Mouse (Mus musculus): ENCODE measurements around the gene Cacng7.
"Not testable (repeated sequence)": the region's sequence is repeated elsewhere in the genome, so short reads cannot be mapped to it uniquely, and the experiment has no call there.

The Cacng7 gene

DNA sequence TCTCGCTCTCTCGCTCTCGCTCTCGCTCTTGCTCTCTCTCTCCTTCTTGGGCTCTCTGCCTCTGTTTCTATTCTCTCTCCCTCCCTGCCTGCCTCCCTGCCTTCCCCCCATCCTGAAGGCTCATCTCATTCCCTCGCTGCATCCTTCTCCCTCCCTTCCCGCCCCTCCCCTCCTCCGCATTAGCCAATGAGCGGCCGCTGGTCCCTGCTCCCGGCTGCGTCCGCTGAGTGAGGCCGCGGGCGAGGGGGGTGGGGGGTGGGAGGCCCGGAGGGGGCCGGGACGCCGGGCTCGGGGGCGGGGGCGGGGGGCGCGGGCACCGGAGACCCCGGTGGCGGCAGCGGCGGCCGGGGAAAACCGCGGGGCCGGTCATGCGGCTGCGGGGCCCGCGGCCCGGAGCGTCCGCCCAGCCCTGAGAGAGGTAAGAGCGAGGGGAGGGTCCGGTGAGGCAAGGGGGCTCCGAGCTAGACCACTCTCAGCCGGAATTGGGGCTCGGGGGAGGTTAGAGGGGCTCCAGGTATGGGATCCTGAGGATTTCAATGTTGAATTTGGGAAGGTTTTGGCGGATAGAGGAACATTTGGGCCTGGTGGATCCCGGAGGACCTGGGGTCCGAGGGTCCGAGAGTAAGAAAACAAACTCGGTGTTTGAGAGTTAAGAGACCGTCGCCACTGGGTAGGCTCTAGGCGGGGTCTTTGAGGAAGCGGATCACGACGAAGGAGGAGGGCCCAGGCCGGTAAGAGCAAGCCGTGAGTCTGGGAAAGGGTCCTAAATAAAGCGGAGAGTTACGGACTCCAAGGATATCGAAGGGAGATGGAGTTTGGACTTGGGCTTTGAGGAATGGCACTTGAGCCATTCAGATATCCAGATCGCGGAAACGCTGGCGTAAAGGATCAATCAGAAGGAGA is at the start of gene Cacng7:
Gene Cacng7 (plus strand): TSS at position 337 of the 903 bp plus-strand sequence.
- no peak for DNase-seq (ENCODE audit: extremely low read depth, low read depth)

- DNase-seq (ENCODE audit: extremely low read depth, low read depth), result peak; percentile 67
These were observed 49.5 kb upstream of the Cacng7 start for GRCm38 (mm10) chr7:3283081-3283875.

DNA sequence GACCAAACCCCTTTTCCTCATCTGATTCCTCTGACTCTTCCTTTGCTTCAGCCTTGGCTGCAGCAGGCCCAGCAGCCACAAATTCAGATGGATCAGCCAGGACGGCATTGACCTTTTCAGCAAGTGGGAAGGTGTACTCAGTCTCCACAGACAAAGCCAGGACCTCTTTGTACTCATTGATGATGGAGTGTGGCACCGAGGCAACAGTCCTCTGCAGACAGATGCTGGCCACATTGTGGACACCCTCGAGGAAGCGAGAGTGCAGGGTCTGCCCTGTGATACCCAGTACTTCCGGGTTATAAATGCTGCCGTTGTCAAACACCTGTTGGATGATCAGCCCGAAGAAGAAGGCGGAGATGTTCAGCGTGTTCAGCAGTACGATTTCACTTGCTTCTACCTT is 48.2 kb upstream of the Cacng7 start:
- no peak for DNase-seq (ENCODE audit: extremely low read depth, low read depth)

DNA sequence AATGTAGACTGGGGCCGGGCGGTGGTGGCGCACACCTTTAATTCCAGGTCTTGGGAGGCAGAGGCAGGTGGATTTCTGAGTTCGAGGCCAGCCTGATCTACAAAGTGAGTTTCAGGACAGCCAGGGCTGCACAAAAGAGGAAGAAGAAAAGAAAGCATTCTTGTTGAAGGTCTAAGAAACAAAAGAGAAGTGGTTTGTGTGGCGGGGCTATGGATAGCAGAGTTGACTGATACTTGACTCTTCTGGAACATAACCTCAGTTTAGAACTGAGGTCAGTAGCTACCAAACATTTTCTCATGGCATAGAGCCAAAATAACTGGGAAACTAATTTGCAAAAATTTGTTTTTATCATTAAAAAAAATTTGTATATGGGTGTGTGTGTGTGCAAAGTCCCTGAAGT is 46.7 kb upstream of the Cacng7 start:
- DNase-seq (ENCODE audit: extremely low read depth, low read depth), result peak; percentile 83

GRCm38 (mm10) chr7:3287186-3287585 is 45.6 kb upstream of the Cacng7 start:
- DNase-seq (ENCODE audit: extremely low read depth, low read depth), result no peak

DNA sequence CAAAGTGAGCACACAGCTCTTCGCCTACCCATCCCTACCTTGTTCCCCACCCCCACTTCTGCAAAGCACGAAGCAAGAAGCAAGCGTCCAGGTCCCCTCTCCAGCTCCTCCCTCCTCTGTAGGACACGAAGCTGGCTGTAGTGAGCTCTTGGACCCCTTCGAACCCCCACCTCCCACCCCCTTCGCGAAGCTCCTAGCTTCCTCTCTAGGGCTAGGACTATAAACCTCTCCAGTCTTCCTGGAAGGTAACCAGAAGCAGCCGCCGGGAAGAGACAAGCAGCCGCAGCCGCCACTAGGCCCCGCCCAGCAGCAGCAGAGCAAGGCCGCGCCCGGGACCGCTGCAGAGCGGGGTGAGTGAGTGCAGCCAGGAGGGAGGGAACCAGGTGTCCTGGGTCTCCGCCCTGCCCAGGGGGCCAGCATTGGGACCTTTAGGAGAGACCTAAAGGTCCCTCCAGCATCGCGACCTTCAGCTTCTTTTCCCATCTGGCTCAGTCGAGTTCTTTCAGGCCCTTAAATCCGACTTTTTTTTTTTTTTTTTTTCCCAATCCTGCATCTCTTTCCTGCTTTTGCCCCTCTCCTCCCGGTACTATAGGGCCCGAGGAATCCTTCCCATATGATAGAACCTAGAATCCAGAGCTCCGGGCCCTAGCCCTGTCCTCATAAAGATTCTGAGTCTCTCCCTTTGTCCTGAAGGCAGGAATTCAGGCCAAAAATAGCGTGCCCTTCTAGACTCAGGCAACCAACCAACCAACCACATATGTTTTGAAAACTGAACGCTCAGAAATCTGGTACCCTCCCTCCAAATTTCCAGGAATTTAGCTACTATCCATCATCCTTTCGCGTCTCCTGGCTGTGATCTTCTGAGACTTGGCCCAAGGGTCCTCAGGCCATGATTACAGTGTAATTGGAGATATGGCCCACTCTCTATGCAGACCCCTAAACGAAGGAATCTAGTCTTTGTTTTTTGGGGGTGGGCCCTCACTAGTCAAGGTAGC is 43.5 kb upstream of the Cacng7 start, which contains the start of the genes Myadm and Prkcg:
Gene Myadm (plus strand): TSS at position 105 of the 995 bp plus-strand sequence.
Gene Prkcg (plus strand): TSS at position 204 of the 995 bp plus-strand sequence.
- DNase-seq (ENCODE audit: extremely low read depth, low read depth), result peak; percentile 57

DNA sequence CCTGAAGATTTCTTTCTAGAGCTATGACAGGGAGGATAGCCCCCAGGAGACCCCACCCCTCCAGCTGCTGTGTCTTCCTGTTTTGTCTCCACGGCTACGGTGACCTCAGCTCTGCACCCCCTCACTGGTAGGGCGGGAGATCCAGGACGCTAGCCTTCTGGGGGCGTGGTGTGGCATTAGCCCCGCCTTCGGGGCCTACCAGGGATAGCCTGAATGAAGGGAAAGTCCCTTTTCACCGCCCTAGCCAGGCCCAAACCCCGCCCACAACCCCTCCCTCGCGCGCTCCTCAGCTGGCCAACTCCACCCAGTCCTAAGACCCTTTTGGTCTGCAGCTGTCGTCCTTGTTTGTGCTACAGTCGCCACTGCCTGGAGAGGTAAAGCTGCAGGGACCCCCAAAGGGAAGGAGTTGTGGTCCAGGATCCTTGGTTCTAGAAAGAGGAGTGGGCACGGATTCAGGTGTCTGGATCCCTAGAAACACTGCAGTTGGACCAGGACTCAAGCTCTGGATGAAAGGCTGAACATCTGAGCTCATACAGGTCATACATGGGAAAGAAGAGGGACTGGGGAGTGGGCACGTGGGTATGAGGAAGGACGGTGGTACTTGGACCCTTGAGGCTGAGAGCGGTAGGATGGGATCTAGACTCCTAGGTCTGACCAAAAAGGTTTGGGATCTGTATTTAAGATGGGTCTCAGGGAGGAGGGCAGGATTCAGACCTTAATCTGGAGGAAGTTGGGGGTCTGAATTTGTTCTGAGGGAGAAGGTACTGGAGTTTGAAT is 42.3 kb upstream of the Cacng7 start:
- DNase-seq (ENCODE audit: extremely low read depth, low read depth), result peak; percentile 89

DNA sequence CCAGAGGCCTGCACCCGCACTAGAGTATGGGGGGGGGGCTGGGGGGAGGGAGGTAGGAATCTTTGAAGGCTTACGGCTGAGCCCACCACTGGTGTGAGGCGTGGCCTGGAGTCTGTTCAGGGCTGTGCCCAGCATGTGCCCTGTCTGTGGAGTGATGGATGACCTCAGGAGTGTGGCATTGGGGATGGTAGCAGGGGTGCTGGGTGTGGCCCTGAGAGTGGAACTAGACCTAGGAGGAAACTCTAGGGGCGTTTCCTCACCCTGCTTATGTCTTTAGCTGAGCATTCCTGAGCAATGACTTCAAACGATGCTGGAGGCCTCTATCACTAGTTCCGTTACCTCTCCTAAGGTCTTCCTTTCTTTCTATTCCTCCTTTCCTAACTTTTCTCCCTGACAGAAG is 41.6 kb upstream of the Cacng7 start:
- DNase-seq (ENCODE audit: extremely low read depth, low read depth), result no peak

DNA sequence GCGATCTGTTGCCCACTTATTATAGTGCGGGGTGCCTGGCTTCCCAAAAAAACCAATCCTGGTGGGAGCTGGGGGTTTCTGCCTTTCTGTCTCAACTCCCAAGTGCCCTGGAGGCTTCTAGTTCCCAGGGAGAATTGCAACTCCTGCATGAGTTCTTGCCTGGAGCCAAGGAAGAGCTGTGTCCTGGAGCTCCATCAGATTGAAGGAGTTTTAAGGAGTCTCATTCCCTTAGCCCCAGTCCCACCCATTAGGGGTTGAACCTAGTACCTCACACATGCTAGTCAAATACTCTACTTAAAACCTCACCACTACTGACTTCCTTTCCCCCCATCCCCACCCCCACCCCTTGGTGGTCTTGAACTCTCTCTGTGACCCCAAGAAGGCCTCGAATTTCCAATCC is 41.0 kb upstream of the Cacng7 start:
- DNase-seq (ENCODE audit: extremely low read depth, low read depth), result no peak

DNA sequence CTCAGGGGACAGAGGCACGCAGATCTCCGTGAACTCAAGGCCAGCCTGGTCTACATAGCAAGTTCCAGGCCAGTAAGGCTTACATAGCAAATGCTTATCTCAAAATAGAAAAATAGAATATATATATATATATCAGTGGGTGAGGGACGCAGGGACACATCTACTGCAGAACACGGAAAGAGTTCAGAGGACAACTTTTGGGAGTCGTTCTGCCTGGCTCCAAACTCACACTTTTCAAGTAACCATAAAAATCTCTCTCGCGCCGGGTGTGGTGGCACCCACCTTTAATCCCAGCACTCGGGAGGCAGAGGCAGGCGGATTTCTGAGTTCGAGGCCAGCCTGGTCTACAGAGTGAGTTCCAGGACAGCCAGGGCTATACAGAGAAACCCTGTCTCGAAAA is 40.5 kb upstream of the Cacng7 start:
- DNase-seq (ENCODE audit: extremely low read depth, low read depth), result not testable (repeated sequence)

- DNase-seq (ENCODE audit: extremely low read depth, low read depth), result peak; percentile 77
These were observed 40.0 kb upstream of the Cacng7 start for GRCm38 (mm10) chr7:3292791-3293190.

DNA sequence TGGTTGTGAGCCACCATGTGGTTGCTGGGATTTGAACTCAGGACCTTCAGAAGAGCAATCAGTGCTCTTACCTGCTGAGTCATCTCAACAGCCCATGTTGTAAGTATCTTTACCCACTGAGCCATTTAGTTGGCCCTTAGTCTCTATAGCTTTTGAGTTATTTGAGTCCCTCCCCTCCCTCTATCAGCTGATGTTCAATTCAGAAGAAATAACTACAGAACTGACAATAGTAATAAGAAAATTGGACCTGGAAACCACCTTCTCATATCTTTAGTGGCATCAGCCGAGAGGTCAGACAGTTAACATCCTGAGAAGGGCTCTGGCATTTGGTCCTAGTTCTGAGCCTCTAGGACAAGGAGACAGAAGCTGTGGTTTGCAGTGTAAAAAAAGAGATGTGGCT is 38.0 kb upstream of the Cacng7 start:
- DNase-seq (ENCODE audit: extremely low read depth, low read depth), result no peak

GRCm38 (mm10) chr7:3295321-3296110 is 37.2 kb upstream of the Cacng7 start:
- peak; percentile 89 for DNase-seq (ENCODE audit: extremely low read depth, low read depth)

GRCm38 (mm10) chr7:3296711-3297110 is 36.0 kb upstream of the Cacng7 start:
- no peak for DNase-seq (ENCODE audit: extremely low read depth, low read depth)

GRCm38 (mm10) chr7:3299941-3300617 is 32.7 kb upstream of the Cacng7 start:
- DNase-seq (ENCODE audit: extremely low read depth, low read depth), result no peak

DNA sequence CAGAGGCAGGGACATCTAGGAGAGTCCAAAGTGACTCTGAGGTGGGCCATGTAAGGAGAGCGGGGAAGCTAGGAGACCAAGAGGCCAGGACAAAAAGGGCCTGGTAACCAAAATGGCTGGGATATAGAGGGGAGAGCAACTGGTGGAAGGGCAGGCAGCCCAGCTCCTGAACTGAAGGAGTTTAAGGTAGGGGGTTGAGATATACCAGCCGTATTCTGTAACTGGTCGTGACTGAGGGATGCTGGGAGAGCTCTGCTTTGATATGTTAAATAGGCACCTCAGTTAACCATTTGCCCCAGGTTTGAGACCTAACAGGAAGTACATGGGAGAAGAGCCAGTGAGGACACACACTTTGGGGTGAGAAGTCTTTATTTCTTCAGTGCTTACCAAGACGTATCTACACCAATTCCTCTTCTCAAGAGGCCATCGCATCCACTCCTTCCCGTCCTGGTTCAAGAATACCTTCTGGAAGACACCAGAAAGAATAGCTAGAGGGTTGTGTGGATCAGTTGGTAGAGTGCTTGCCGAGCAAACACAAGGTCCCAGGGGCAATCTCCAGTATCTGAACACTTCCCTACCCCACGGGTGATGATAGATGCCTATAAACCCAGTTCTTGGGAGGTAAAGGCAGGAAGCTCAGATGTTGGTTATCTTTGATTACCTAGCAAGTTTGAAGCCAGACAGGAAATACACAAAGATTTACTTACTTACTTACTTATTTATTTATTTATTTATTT is 31.7 kb upstream of the Cacng7 start:
- DNase-seq (ENCODE audit: extremely low read depth, low read depth), result no peak

GRCm38 (mm10) chr7:3301628-3302555 is 30.9 kb upstream of the Cacng7 start:
- DNase-seq (ENCODE audit: extremely low read depth, low read depth), result no peak
